Mouse (Mus musculus) lung, adult 2 months (tissue): Measurements from ENCODE around the gene Cygb. TPM values are rescaled to one million over a fixed set of nuclear protein-coding genes. Genes with fewer than 3 reads are reported as not detected.
A peak's percentile ranks its signal among the peaks of the same experiment; 100 is the strongest.
"Not testable (repeated sequence)": the region's sequence is repeated elsewhere in the genome, so short reads cannot be mapped to it uniquely, and the experiment has no call there.

Source experiments
- DNase-seq: peaks from one replicate; pipeline ENCODE4 v3.0.0; 2022
- H3K4me1 ChIP-seq: fragments of 200-500 bp; 2 replicates; pipeline ENCODE4 v1.6.1; 2011; ENCODE audit warnings: low read length; ENCODE audit not compliant: control insufficient read depth, insufficient read depth
- H3K4me3 ChIP-seq: fragments of 200-500 bp; replicated peaks from 2 replicates; pipeline ENCODE3; 2011; ENCODE audit warnings: low read depth, mild to moderate bottlenecking, control low read depth, low read length; ENCODE audit errors: extremely low read depth
- CTCF ChIP-seq: fragments of 200-500 bp; IDR thresholded peaks from 2 replicates; pipeline ENCODE4 v1.5.1; 2011; ENCODE audit warnings: mild to moderate bottlenecking, low read length, control low read depth; ENCODE audit not compliant: insufficient read depth
- POLR2A ChIP-seq: fragments of 200-500 bp; IDR thresholded peaks from 2 replicates; pipeline ENCODE4 v1.6.1; 2011; ENCODE audit warnings: low read depth, mild to moderate bottlenecking, control low read depth, low read length, borderline replicate concordance; ENCODE audit errors: extremely low read depth
- WGBS: fragments of 180-500 bp; shearing (Covaris S2); methylation state at CpG from one replicate; pipeline ENCODE4 v1.1.7; 2018; 5-methylcytosine and 5-hydroxymethylcytosine counted together
- polyA plus RNA-seq: library from polyadenylated mRNA; depleted of rRNA; stranded (reverse); fragments of >200 nt; gene quantifications from 2 replicates; pipeline ENCODE4 v1.2.3, GENCODE M21; 2012

Gene Cygb
- polyA plus RNA-seq, 1 experiment: 33.6 TPM

- no peak overlapping the region for H3K4me3 ChIP-seq
- TF ChIP-seq POLR2A: no peak
- TF ChIP-seq CTCF: no peak
- 83% methylated on average over 7 of the region's 7 CpGs for WGBS
- DNase-seq: no peak
- peaks cover 75% of the 10 kb centered on the region for H3K4me1 ChIP-seq
Measured at GRCm38 (mm10) chr11:116618666-116619065, 35.4 kb downstream of the Cygb start.

GRCm38 (mm10) chr11:116617641-116618040, 36.5 kb downstream of the Cygb start:
- WGBS: 36% methylated on average over 7 of the region's 7 CpGs
- peaks cover 68% of the 10 kb centered on the region for H3K4me1 ChIP-seq
- TF ChIP-seq POLR2A (no peak), CTCF (no peak)
- H3K4me3 ChIP-seq: no peak overlapping the region
- peak; percentile 60 for DNase-seq

- no peak for DNase-seq
- no peak overlapping the region for H3K4me3 ChIP-seq
- 38% methylated on average over 10 of the region's 10 CpGs for WGBS
- TF ChIP-seq CTCF: no peak
- TF ChIP-seq POLR2A: no peak
- H3K4me1 ChIP-seq: peaks cover 58% of the 10 kb centered on the region
Measured at GRCm38 (mm10) chr11:116616438-116617118, 37.5 kb downstream of the Cygb start.

GRCm38 (mm10) chr11:116615735-116616437, 38.2 kb downstream of the Cygb start:
- H3K4me3 ChIP-seq: no peak overlapping the region

GRCm38 (mm10) chr11:116613234-116613633, 40.9 kb downstream of the Cygb start:
- peaks cover 28% of the 10 kb centered on the region for H3K4me1 ChIP-seq
- DNase-seq: no peak
- TF ChIP-seq CTCF (no peak), POLR2A (no peak)
- H3K4me3 ChIP-seq: no peak overlapping the region
- 66% methylated on average over 6 of the region's 6 CpGs for WGBS

More at GRCm38 (mm10) chr11:116615735-116616437, 38.2 kb downstream of the Cygb start:
- 10% methylated on average over 15 of the region's 15 CpGs for WGBS
- TF ChIP-seq CTCF (peak; percentile 41; the same call in 1 of the 2 replicates), POLR2A (no peak)
- H3K4me1 ChIP-seq: peaks cover 53% of the 10 kb centered on the region
- peak; percentile 66 for DNase-seq

- WGBS: 94% methylated on average over 1 of the region's 1 CpGs
- no peak overlapping the region for H3K4me3 ChIP-seq
- DNase-seq: no peak
- TF ChIP-seq POLR2A (no peak), CTCF (no peak)
- H3K4me1 ChIP-seq: peaks cover 21% of the 10 kb centered on the region
Measured at GRCm38 (mm10) chr11:116612554-116612953, 41.6 kb downstream of the Cygb start.

- TF ChIP-seq CTCF (no peak), POLR2A (no peak)
- Histone ChIP-seq H3K4me3 (no peak overlapping the region), H3K4me1 (peaks cover 18% of the 10 kb centered on the region)
- WGBS: 70% methylated on average over 9 of the region's 9 CpGs
- no peak for DNase-seq
Measured at GRCm38 (mm10) chr11:116611883-116612282, 42.2 kb downstream of the Cygb start.

GRCm38 (mm10) chr11:116611168-116611567, 42.9 kb downstream of the Cygb start:
- not testable (repeated sequence) for DNase-seq, H3K4me3 ChIP-seq
- 84% methylated on average over 9 of the region's 9 CpGs for WGBS
- H3K4me1 ChIP-seq: peaks cover 11% of the 10 kb centered on the region

- 86% methylated on average over 15 of the region's 15 CpGs for WGBS
- no peak overlapping the region for H3K4me3 ChIP-seq
- TF ChIP-seq POLR2A (no peak), CTCF (no peak)
- peaks cover 7% of the 10 kb centered on the region for H3K4me1 ChIP-seq
- no peak for DNase-seq
Measured at GRCm38 (mm10) chr11:116609965-116610630, 44.0 kb downstream of the Cygb start.
